Mouse (Mus musculus) megakaryocyte, embryonic 14.5 days (primary cell): ENCODE measurements at regions not wholly inside any gene's neighbourhood (a gene's known extent, or its start where the extent isn't known, plus 50 kb on each side); places are given as distances from the start of the nearest gene placed in this dataset.

ENCODE experiments used
- FLI1 ChIP-seq: IDR thresholded peaks from 2 replicates; pipeline ENCODE4 v1.6.1; 2012; ENCODE audit warnings: low read length, inconsistent platforms, mixed read lengths
- GATA1 ChIP-seq: IDR thresholded peaks from 3 replicates; pipeline ENCODE4 v1.6.1; 2012; ENCODE audit warnings: mixed read lengths, low read length, inconsistent platforms, borderline replicate concordance

DNA sequence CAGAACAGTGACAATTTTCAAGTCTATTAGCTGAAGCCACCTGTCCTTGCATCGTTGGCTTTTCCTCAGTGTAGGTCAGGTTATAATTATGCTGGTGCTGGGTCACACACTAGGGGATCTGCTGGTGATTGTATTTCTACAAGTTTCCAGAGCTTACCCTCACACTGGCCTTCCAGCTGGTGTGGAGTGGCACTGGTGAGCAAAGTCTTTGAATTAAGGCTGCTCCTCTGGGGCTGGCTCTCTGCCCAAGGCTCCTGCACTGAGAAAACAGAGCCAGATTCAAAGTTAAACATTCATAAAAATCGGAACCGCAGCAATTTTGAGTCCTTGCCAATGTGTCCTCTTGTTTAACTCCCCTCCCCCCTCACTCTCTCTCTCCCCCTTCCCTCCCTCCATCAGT is 75.7 kb upstream of the Creb5 start:
- TF ChIP-seq GATA1: no peak
- TF ChIP-seq FLI1: no peak
